Mouse (Mus musculus) heart, postnatal 0 days (tissue): Measurements from ENCODE around the gene Snx15. TPM values are rescaled to one million over a fixed set of nuclear protein-coding genes. Genes with fewer than 3 reads are reported as not detected.

Source experiments
- ATAC-seq: fragments of 200-750 bp; cut with Nextera tagmentation; 2 replicates; pipeline ENCODE4 v1.8.0; 2017; ENCODE audit warnings: low read depth, moderate number of reproducible peaks, moderate library complexity; ENCODE audit not compliant: insufficient read depth
- DNase-seq: peaks from one replicate; pipeline ENCODE4 v3.0.0-alpha.2; 2016; ENCODE audit warnings: low spot score
- H3K27ac ChIP-seq: fragments of 300-500 bp; sonication (generic); 2 replicates; pipeline ENCODE4 v1.5.1; 2014; ENCODE audit warnings: low read depth, mild to moderate bottlenecking
- H3K27me3 ChIP-seq: fragments of 300-500 bp; sonication (generic); 2 replicates; pipeline ENCODE4 v1.6.1; 2014; ENCODE audit warnings: low read length, mixed read lengths; ENCODE audit not compliant: control insufficient read depth, insufficient read depth
- H3K36me3 ChIP-seq: fragments of 300-500 bp; sonication (generic); replicated peaks from 2 replicates; pipeline ENCODE4 v1.6.1; 2014; ENCODE audit warnings: low read length, mixed read lengths; ENCODE audit not compliant: control insufficient read depth, insufficient read depth
- H3K4me1 ChIP-seq: fragments of 300-500 bp; sonication (generic); 2 replicates; pipeline ENCODE4 v1.6.1; 2014; ENCODE audit warnings: antibody characterized with exemption; ENCODE audit not compliant: control insufficient read depth, insufficient read depth
- H3K4me2 ChIP-seq: fragments of 300-500 bp; sonication (generic); 2 replicates; pipeline ENCODE4 v1.6.1; 2014; ENCODE audit warnings: low read depth, mild to moderate bottlenecking, low read length, moderate library complexity
- H3K4me3 ChIP-seq: fragments of 300-500 bp; sonication (generic); 2 replicates; pipeline ENCODE4 v1.5.1; 2014; ENCODE audit warnings: low read depth, low read length
- H3K9ac ChIP-seq: fragments of 300-500 bp; sonication (generic); replicated peaks from 2 replicates; pipeline ENCODE4 v1.6.1; 2014; ENCODE audit warnings: low read depth, low read length, mixed read lengths
- H3K9me3 ChIP-seq: fragments of 300-500 bp; sonication (generic); replicated peaks from 2 replicates; pipeline ENCODE4 v1.6.1; 2016; ENCODE audit warnings: low read length; ENCODE audit not compliant: control insufficient read depth
- CTCF ChIP-seq: IDR thresholded peaks from 2 replicates; pipeline ENCODE4 v1.5.1; 2016; ENCODE audit warnings: antibody characterized with exemption, control low read depth, low read depth
- EP300 ChIP-seq: IDR thresholded peaks from 2 replicates; pipeline ENCODE4 v1.6.1; 2016; ENCODE audit warnings: antibody characterized with exemption, low read depth
- WGBS: fragments of 180-500 bp; shearing (Covaris S2); extraction: QIAGEN DNeasy Blood & Tissue Kit; methylation state at CpG from one replicate; pipeline ENCODE4 v1.1.7; 2014; 5-methylcytosine and 5-hydroxymethylcytosine counted together
- polyA plus RNA-seq: library from polyadenylated mRNA; unstranded; fragments of >200 nt; fragmentation: Nextera tagmentation; extraction: Ambion mirVana; gene quantifications from 2 replicates; pipeline ENCODE4 v1.2.1, GENCODE M21; 2015
- total RNA-seq: library from RNA; depleted of rRNA; stranded (reverse); fragments of >200 nt; gene quantifications from 2 replicates; pipeline ENCODE4 v1.2.3, GENCODE M21; 2014; ENCODE audit warnings: low replicate concordance; rRNA removed

Snx15 gene
- total and polyA plus RNA-seq, 2 experiments from 2014 or later, result 17.5 to 30.5 TPM

- WGBS, result 1% methylated on average over 33 of the region's 33 CpGs
- peak; percentile 90 for ATAC-seq
- peak within 1 kb of the TSS; percentile 98 for H3K4me3 ChIP-seq
- H3K27ac ChIP-seq, result peak within 1 kb of the TSS; percentile 86
- peak; percentile 91 for DNase-seq
- H3K36me3 ChIP-seq, result peaks cover 39% of the 10 kb centered on the region
- H3K9me3 ChIP-seq, result no peaks in the 10 kb centered on the region
- TF ChIP-seq CTCF (no peak), EP300 (peak; percentile 40; the same call in 1 of the 2 replicates)
- H3K4me2 ChIP-seq, result peak within 1 kb of the TSS; percentile 98
- peak within 1 kb of the TSS; percentile 76 for H3K9ac ChIP-seq
- H3K4me1 ChIP-seq, result peaks cover 11% of the 10 kb centered on the region
- no peaks in the 10 kb centered on the region for H3K27me3 ChIP-seq
These were observed 51.3 kb downstream of the Snx15 start, which contains the start of gene Vps51 for GRCm38 (mm10) chr19:6076564-6077393. Gene Vps51 (minus strand): TSS chr19:6077231.

GRCm38 (mm10) chr19:6073889-6074288, 54.2 kb downstream of the Snx15 start:
- ATAC-seq, result no peak
- WGBS, result 86% methylated on average over 5 of the region's 5 CpGs
- no peak overlapping the region for H3K4me3 ChIP-seq
- TF ChIP-seq EP300 (no peak), CTCF (no peak)
- DNase-seq, result no peak
- peaks cover 11% of the 10 kb centered on the region for H3K4me1 ChIP-seq
- H3K27me3 ChIP-seq, result no peaks in the 10 kb centered on the region
- H3K9ac ChIP-seq, result no peak overlapping the region
- H3K4me2 ChIP-seq, result no peak overlapping the region
- no peaks in the 10 kb centered on the region for H3K9me3 ChIP-seq
- no peak overlapping the region for H3K27ac ChIP-seq
- H3K36me3 ChIP-seq, result peaks cover 47% of the 10 kb centered on the region

GRCm38 (mm10) chr19:6071261-6071660, 56.8 kb downstream of the Snx15 start:
- Histone ChIP-seq H3K27me3 (no peaks in the 10 kb centered on the region), H3K4me2 (no peak overlapping the region), H3K4me1 (peaks cover 16% of the 10 kb centered on the region), H3K9me3 (no peaks in the 10 kb centered on the region), H3K9ac (no peak overlapping the region), H3K36me3 (peaks cover 52% of the 10 kb centered on the region), H3K4me3 (no peak overlapping the region), H3K27ac (no peak overlapping the region)
- no peak for DNase-seq
- no peak for ATAC-seq
- 91% methylated on average over 19 of the region's 19 CpGs for WGBS
- TF ChIP-seq CTCF (no peak), EP300 (no peak)

GRCm38 (mm10) chr19:6070571-6071250, 57.4 kb downstream of the Snx15 start:
- no peaks in the 10 kb centered on the region for H3K27me3 ChIP-seq
- H3K4me1 ChIP-seq, result peaks cover 13% of the 10 kb centered on the region
- no peaks in the 10 kb centered on the region for H3K9me3 ChIP-seq
- ATAC-seq (no peak), DNase-seq (no peak)
- H3K4me2 ChIP-seq, result no peak overlapping the region
- peaks cover 52% of the 10 kb centered on the region for H3K36me3 ChIP-seq
- WGBS, result 89% methylated on average over 31 of the region's 31 CpGs
- TF ChIP-seq EP300 (no peak), CTCF (no peak)
- H3K9ac ChIP-seq, result no peak overlapping the region
- H3K27ac ChIP-seq, result no peak overlapping the region
- H3K4me3 ChIP-seq, result no peak overlapping the region

GRCm38 (mm10) chr19:6069851-6070250, 58.3 kb downstream of the Snx15 start:
- TF ChIP-seq CTCF, result no peak
- Histone ChIP-seq H3K4me1 (peaks cover 13% of the 10 kb centered on the region), H3K27ac (no peak overlapping the region), H3K36me3 (peaks cover 46% of the 10 kb centered on the region), H3K4me3 (no peak overlapping the region), H3K4me2 (no peak overlapping the region), H3K27me3 (no peaks in the 10 kb centered on the region), H3K9me3 (no peaks in the 10 kb centered on the region), H3K9ac (no peak overlapping the region)
- 88% methylated on average over 10 of the region's 10 CpGs for WGBS
- DNase-seq, result no peak
- no peak for ATAC-seq

Other genes starting within 250 kb of the Snx15 start
- 0.81 and 3.3 TPM in 2 replicates for gene Tigd3, start 234.2 kb downstream of the Snx15 start, total RNA-seq
- gene Tigd3, start 234.2 kb downstream of the Snx15 start, polyA plus RNA-seq, result 0.85 and 0.91 TPM in 2 replicates
- 57.8 and 91.8 TPM in 2 replicates for gene Dpf2, start 215.3 kb downstream of the Snx15 start, total RNA-seq
- 60.5 and 61.4 TPM in 2 replicates for gene Dpf2, start 215.3 kb downstream of the Snx15 start, polyA plus RNA-seq
- 15.7 and 17.4 TPM in 2 replicates for gene Cdc42ep2, start 203.5 kb downstream of the Snx15 start, total RNA-seq
- 8.8 and 9.5 TPM in 2 replicates for gene Cdc42ep2, start 203.5 kb downstream of the Snx15 start, polyA plus RNA-seq
- gene Pola2, start 164.1 kb downstream of the Snx15 start, total RNA-seq, result 44.7 and 64.3 TPM in 2 replicates
- gene Pola2, start 164.1 kb downstream of the Snx15 start, polyA plus RNA-seq, result 32.7 and 34.1 TPM in 2 replicates
- gene Slc22a20, start 142.2 kb downstream of the Snx15 start, total RNA-seq, result not detected in 2 replicates
- gene Slc22a20, start 142.2 kb downstream of the Snx15 start, polyA plus RNA-seq, result not detected in 2 replicates
- 18.9 and 19.3 TPM in 2 replicates for gene Capn1, start 112.4 kb downstream of the Snx15 start, total RNA-seq
- gene Capn1, start 112.4 kb downstream of the Snx15 start, polyA plus RNA-seq, result 4.9 and 5.3 TPM in 2 replicates
- 12.0 and 16.0 TPM in 2 replicates for gene Syvn1, start 81.7 kb downstream of the Snx15 start, total RNA-seq
- gene Syvn1, start 81.7 kb downstream of the Snx15 start, polyA plus RNA-seq, result 9.2 and 10.2 TPM in 2 replicates
- gene Mrpl49, start 70.5 kb downstream of the Snx15 start, total RNA-seq, result 18.7 and 37.1 TPM in 2 replicates
- gene Mrpl49, start 70.5 kb downstream of the Snx15 start, polyA plus RNA-seq, result 49.7 and 53.5 TPM in 2 replicates
- 562 and 833 TPM in 2 replicates for gene Fau, start 70.5 kb downstream of the Snx15 start, total RNA-seq
- gene Fau, start 70.5 kb downstream of the Snx15 start, polyA plus RNA-seq, result 484 and 508 TPM in 2 replicates
- gene Znhit2, start 67.1 kb downstream of the Snx15 start, total RNA-seq, result 46.7 and 58.4 TPM in 2 replicates
- gene Znhit2, start 67.1 kb downstream of the Snx15 start, polyA plus RNA-seq, result 21.4 and 22.7 TPM in 2 replicates
- 13.1 and 14.4 TPM in 2 replicates for gene Tm7sf2, start 59.9 kb downstream of the Snx15 start, total RNA-seq
- gene Tm7sf2, start 59.9 kb downstream of the Snx15 start, polyA plus RNA-seq, result 3.2 and 3.3 TPM in 2 replicates
- gene Vps51, start 51.1 kb downstream of the Snx15 start, total RNA-seq, result 55.2 and 59.7 TPM in 2 replicates
- gene Vps51, start 51.1 kb downstream of the Snx15 start, polyA plus RNA-seq, result 32.5 and 35.8 TPM in 2 replicates
- not detected in 2 replicates for gene Tmem262, start 48.3 kb downstream of the Snx15 start, total RNA-seq
- not detected in 2 replicates for gene Tmem262, start 48.3 kb downstream of the Snx15 start, polyA plus RNA-seq
- gene Gm28374, start 46.0 kb downstream of the Snx15 start, total RNA-seq, result not detected in 2 replicates
- 0.72 and 0.99 TPM in 2 replicates for gene Gm28374, start 46.0 kb downstream of the Snx15 start, polyA plus RNA-seq
- gene Zfpl1, start 43.3 kb downstream of the Snx15 start, total RNA-seq, result 50.8 and 55.5 TPM in 2 replicates
- gene Zfpl1, start 43.3 kb downstream of the Snx15 start, polyA plus RNA-seq, result 36.1 and 37.5 TPM in 2 replicates
- gene Cdca5, start 43.3 kb downstream of the Snx15 start, total RNA-seq, result 2.2 and 6.8 TPM in 2 replicates
- 5.7 and 6.4 TPM in 2 replicates for gene Cdca5, start 43.3 kb downstream of the Snx15 start, polyA plus RNA-seq
- gene AC131692.1, start 33.9 kb downstream of the Snx15 start, total RNA-seq, result not detected in 2 replicates
- gene AC131692.1, start 33.9 kb downstream of the Snx15 start, polyA plus RNA-seq, result not detected in 2 replicates
- not detected in 2 replicates for gene Naaladl1, start 22.5 kb downstream of the Snx15 start, total RNA-seq
- 0.07 TPM in 1 of 2 replicates, not detected in the other for gene Naaladl1, start 22.5 kb downstream of the Snx15 start, polyA plus RNA-seq
- 46.5 and 48.8 TPM in 2 replicates for gene Sac3d1, start 9.7 kb downstream of the Snx15 start, total RNA-seq
- gene Sac3d1, start 9.7 kb downstream of the Snx15 start, polyA plus RNA-seq, result 25.1 and 25.8 TPM in 2 replicates
- gene Batf2, start 12.7 kb upstream of the Snx15 start, total RNA-seq, result 0.46 TPM in 1 of 2 replicates, not detected in the other
- gene Batf2, start 12.7 kb upstream of the Snx15 start, polyA plus RNA-seq, result 0.16 and 0.18 TPM in 2 replicates
- gene Arl2, start 13.2 kb upstream of the Snx15 start, total RNA-seq, result 59.2 and 75.1 TPM in 2 replicates
- 96.6 and 105 TPM in 2 replicates for gene Arl2, start 13.2 kb upstream of the Snx15 start, polyA plus RNA-seq
- not detected in 2 replicates for gene Majin, start 56.1 kb upstream of the Snx15 start, total RNA-seq
- gene Majin, start 56.1 kb upstream of the Snx15 start, polyA plus RNA-seq, result not detected in 2 replicates
- gene Gpha2, start 98.1 kb upstream of the Snx15 start, total RNA-seq, result not detected in 2 replicates
- gene Gpha2, start 98.1 kb upstream of the Snx15 start, polyA plus RNA-seq, result not detected in 2 replicates
- 20.6 and 40.3 TPM in 2 replicates for gene Ppp2r5b, start 107.6 kb upstream of the Snx15 start, total RNA-seq
- 18.3 and 18.6 TPM in 2 replicates for gene Ppp2r5b, start 107.6 kb upstream of the Snx15 start, polyA plus RNA-seq
- 18.9 and 24.5 TPM in 2 replicates for gene Atg2a, start 113.4 kb upstream of the Snx15 start, total RNA-seq
- gene Atg2a, start 113.4 kb upstream of the Snx15 start, polyA plus RNA-seq, result 4.7 and 5.6 TPM in 2 replicates
- 127 and 200 TPM in 2 replicates for gene Ehd1, start 148.4 kb upstream of the Snx15 start, total RNA-seq
- 56.4 and 60.3 TPM in 2 replicates for gene Ehd1, start 148.4 kb upstream of the Snx15 start, polyA plus RNA-seq
- 4.8 and 9.5 TPM in 2 replicates for gene Cdc42bpg, start 178.2 kb upstream of the Snx15 start, total RNA-seq
- gene Cdc42bpg, start 178.2 kb upstream of the Snx15 start, polyA plus RNA-seq, result 0.49 and 0.51 TPM in 2 replicates
- gene Men1, start 206.7 kb upstream of the Snx15 start, total RNA-seq, result 20.6 and 46.5 TPM in 2 replicates
- gene Men1, start 206.7 kb upstream of the Snx15 start, polyA plus RNA-seq, result 20.1 and 20.3 TPM in 2 replicates
- 48.4 and 59.1 TPM in 2 replicates for gene Map4k2, start 212.8 kb upstream of the Snx15 start, total RNA-seq
- 9.6 and 10.1 TPM in 2 replicates for gene Map4k2, start 212.8 kb upstream of the Snx15 start, polyA plus RNA-seq
- 41.8 and 94.6 TPM in 2 replicates for gene Sf1, start 235.4 kb upstream of the Snx15 start, total RNA-seq
- 31.8 and 38.3 TPM in 2 replicates for gene Sf1, start 235.4 kb upstream of the Snx15 start, polyA plus RNA-seq